Mouse (Mus musculus) monocyte, adult 2 months (primary cell): ENCODE measurements around the gene Kcnh7.

Experiments used
- DNase-seq, 2 experiments: peaks; one replicate each; pipeline ENCODE4 v3.0.0; 2022; ENCODE audit warnings: low spot score in 2 of 2, low read depth in 1 of 2

The Kcnh7 gene

GRCm38 (mm10) chr2:63183563-63184545 is at the start of gene Kcnh7:
TSS of gene Kcnh7 (minus strand) at chr2:63184287.
- DNase-seq: no peak

- no peak for DNase-seq
Observed at GRCm38 (mm10) chr2:63207435-63207834, 23.3 kb upstream of the Kcnh7 start.

GRCm38 (mm10) chr2:63186014-63186413 is 1.9 kb upstream of the Kcnh7 start:
- no peak for DNase-seq

GRCm38 (mm10) chr2:63184551-63185430 is 704 bp upstream of the Kcnh7 start:
- no peak for DNase-seq

GRCm38 (mm10) chr2:63153701-63154100 is 30.4 kb downstream of the Kcnh7 start:
- DNase-seq: no peak

- no peak for DNase-seq
Observed at GRCm38 (mm10) chr2:63127762-63128516, 56.1 kb downstream of the Kcnh7 start.

- DNase-seq: no peak
Observed at GRCm38 (mm10) chr2:63120316-63120715, 63.8 kb downstream of the Kcnh7 start.

GRCm38 (mm10) chr2:63117209-63118193 is 66.6 kb downstream of the Kcnh7 start:
- DNase-seq: no peak

- no peak for DNase-seq
Observed at GRCm38 (mm10) chr2:63105971-63106370, 78.1 kb downstream of the Kcnh7 start.

GRCm38 (mm10) chr2:63099676-63100075 is 84.4 kb downstream of the Kcnh7 start:
- DNase-seq: no peak

GRCm38 (mm10) chr2:63091775-63092174 is 92.3 kb downstream of the Kcnh7 start:
- DNase-seq: no peak

GRCm38 (mm10) chr2:63090447-63090846 is 93.6 kb downstream of the Kcnh7 start:
- no peak for DNase-seq

GRCm38 (mm10) chr2:63058386-63058785 is 125.7 kb downstream of the Kcnh7 start:
- no peak for DNase-seq

GRCm38 (mm10) chr2:63049884-63050283 is 134.2 kb downstream of the Kcnh7 start:
- no peak for DNase-seq

- DNase-seq: no peak
Observed at GRCm38 (mm10) chr2:63039718-63040117, 144.4 kb downstream of the Kcnh7 start.

- no peak for DNase-seq
Observed at GRCm38 (mm10) chr2:63014909-63015308, 169.2 kb downstream of the Kcnh7 start.

GRCm38 (mm10) chr2:63009141-63009540 is 174.9 kb downstream of the Kcnh7 start:
- DNase-seq: no peak

GRCm38 (mm10) chr2:63002784-63003183 is 181.3 kb downstream of the Kcnh7 start:
- DNase-seq: no peak

- DNase-seq: no peak
Observed at GRCm38 (mm10) chr2:62997692-62998091, 186.4 kb downstream of the Kcnh7 start.

- DNase-seq: no peak
Observed at GRCm38 (mm10) chr2:62988616-62989015, 195.5 kb downstream of the Kcnh7 start.
